Mouse (Mus musculus) small intestine, adult 2 months (tissue): ENCODE results near the gene Cdk10.

Source experiments
- CTCF ChIP-seq: fragments of 200-500 bp; IDR thresholded peaks from 2 replicates; pipeline ENCODE4 v1.5.1; 2012; ENCODE audit warnings: low read depth, mild to moderate bottlenecking, control low read depth, inconsistent platforms, low read length, moderate library complexity, mixed read lengths; ENCODE audit not compliant: insufficient replicate concordance, insufficient read length; ENCODE audit errors: extremely low read depth
- POLR2A ChIP-seq: fragments of 200-500 bp; IDR thresholded peaks from 2 replicates; pipeline ENCODE4 v1.6.1; 2012; ENCODE audit warnings: low read depth, mild to moderate bottlenecking, control low read depth, inconsistent platforms, low read length, moderate library complexity

- TF ChIP-seq POLR2A, result no peak
- TF ChIP-seq CTCF, result no peak
Measured at GRCm38 (mm10) chr8:123267926-123268656, 43.4 kb downstream of the Cdk10 start.
